Mouse (Mus musculus) midbrain, postnatal 0 days (tissue): Measurements from ENCODE around the gene Pgk2. TPM values are rescaled to one million over a fixed set of nuclear protein-coding genes. Genes with fewer than 3 reads are reported as not detected.
A peak's percentile ranks its signal among the peaks of the same experiment; 100 is the strongest.
"Not testable (repeated sequence)": the region's sequence is repeated elsewhere in the genome, so short reads cannot be mapped to it uniquely, and the experiment has no call there.

Experiments used
- ATAC-seq: fragments of 200-750 bp; cut with Nextera tagmentation; 2 replicates; pipeline ENCODE4 v1.8.0; 2017; ENCODE audit warnings: moderate number of reproducible peaks, mild to moderate bottlenecking, moderate TSS enrichment, moderate library complexity; ENCODE audit not compliant: low FRiP score
- DNase-seq: peaks from one replicate; pipeline ENCODE4 v3.0.0-alpha.2; 2015; ENCODE audit warnings: low spot score
- H3K27ac ChIP-seq: fragments of 300-500 bp; sonication (generic); 2 replicates; pipeline ENCODE4 v1.5.1; 2014; ENCODE audit warnings: low read depth, mild to moderate bottlenecking, low read length, mixed read lengths
- H3K27me3 ChIP-seq: fragments of 300-500 bp; sonication (generic); 2 replicates; pipeline ENCODE4 v1.6.1; 2014; ENCODE audit warnings: low read length, control low read depth, mixed read lengths; ENCODE audit not compliant: insufficient read depth
- H3K36me3 ChIP-seq: fragments of 300-500 bp; sonication (generic); 2 replicates; pipeline ENCODE4 v1.6.1; 2014; ENCODE audit warnings: low read length, control low read depth, mixed read lengths; ENCODE audit not compliant: insufficient read depth
- H3K4me1 ChIP-seq: fragments of 300-500 bp; sonication (generic); 2 replicates; pipeline ENCODE4 v1.6.1; 2014; ENCODE audit warnings: mild to moderate bottlenecking, control low read depth, antibody characterized with exemption, low read length, mixed read lengths; ENCODE audit not compliant: insufficient read depth
- H3K4me2 ChIP-seq: fragments of 300-500 bp; sonication (generic); 2 replicates; pipeline ENCODE4 v1.6.1; 2014; ENCODE audit warnings: low read depth, mild to moderate bottlenecking, low read length, mixed read lengths; ENCODE audit not compliant: poor library complexity, severe bottlenecking
- H3K4me3 ChIP-seq: fragments of 300-500 bp; sonication (generic); 2 replicates; pipeline ENCODE4 v1.5.1; 2014; ENCODE audit warnings: low read depth, mild to moderate bottlenecking, low read length, moderate library complexity
- H3K9ac ChIP-seq: fragments of 300-500 bp; sonication (generic); replicated peaks from 2 replicates; pipeline ENCODE4 v1.6.1; 2014; ENCODE audit warnings: mild to moderate bottlenecking, low read length, moderate library complexity, mixed read lengths; ENCODE audit not compliant: poor library complexity, severe bottlenecking
- H3K9me3 ChIP-seq: fragments of 300-500 bp; sonication (generic); 2 replicates; pipeline ENCODE4 v1.6.1; 2016; ENCODE audit warnings: low read length, control low read depth
- CTCF ChIP-seq: IDR thresholded peaks from 2 replicates; pipeline ENCODE4 v1.5.1; 2016; ENCODE audit warnings: antibody characterized with exemption, mild to moderate bottlenecking
- WGBS: fragments of 180-500 bp; shearing (Covaris S2); extraction: QIAGEN DNeasy Blood & Tissue Kit; methylation state at CpG from one replicate; pipeline ENCODE4 v1.1.7; 2014; 5-methylcytosine and 5-hydroxymethylcytosine counted together
- polyA plus RNA-seq: library from polyadenylated mRNA; unstranded; fragments of >200 nt; fragmentation: Nextera tagmentation; extraction: Ambion mirVana; gene quantifications from 2 replicates; pipeline ENCODE4 v1.2.1, GENCODE M21; 2015
- total RNA-seq: library from RNA; depleted of rRNA; stranded (reverse); fragments of >200 nt; gene quantifications from 2 replicates; pipeline ENCODE4 v1.2.3, GENCODE M21; 2014; rRNA removed

Gene Pgk2
- total RNA-seq, result not detected in 2 replicates
- polyA plus RNA-seq, result not detected in 2 replicates

DNA sequence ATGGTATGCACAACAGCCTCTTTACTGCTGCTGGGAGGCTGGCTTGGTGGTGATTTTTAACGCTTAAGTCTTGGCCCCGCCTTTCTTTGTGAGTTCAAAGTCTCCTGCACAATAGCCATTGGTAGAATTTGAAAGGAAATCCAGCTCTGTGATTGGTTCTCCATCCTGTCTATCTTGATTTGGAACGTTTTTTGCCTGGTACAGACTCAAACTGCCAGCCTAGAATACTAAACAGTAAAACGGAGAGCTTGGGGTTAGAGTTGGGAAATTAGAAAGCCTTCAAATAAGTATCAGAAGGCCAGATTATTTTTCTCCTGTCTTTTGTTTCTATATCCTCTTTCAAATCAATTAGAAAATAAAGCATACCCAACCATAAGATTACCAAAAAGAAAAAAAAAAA lies at the start of gene Pgk2:
Gene Pgk2 (minus strand): TSS at position 101 of the 400 bp plus-strand sequence.
- H3K27me3 ChIP-seq, result no peaks in the 10 kb centered on the region
- 79% methylated on average over 4 of the region's 4 CpGs for WGBS
- no peak for TF ChIP-seq CTCF

DNA sequence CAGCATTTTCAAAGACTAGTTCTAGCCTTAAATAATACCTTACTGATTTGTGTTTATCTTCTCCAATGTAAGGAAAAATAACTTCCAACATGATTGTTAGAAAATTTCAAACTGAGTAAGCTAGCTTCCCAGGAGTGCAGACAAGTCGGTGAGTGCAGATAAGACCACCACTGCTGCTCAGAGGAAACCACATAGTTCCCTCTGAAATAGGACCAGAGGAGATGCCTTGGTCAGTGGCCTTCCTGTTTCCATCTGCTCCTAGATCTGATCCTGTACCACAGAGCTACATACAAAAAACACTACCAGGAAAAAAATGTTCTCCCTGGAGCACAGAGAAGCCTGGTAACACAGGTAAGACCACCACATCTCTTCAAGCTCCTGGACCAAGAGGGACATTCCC lies 44.0 kb upstream of the Pgk2 start:
- H3K36me3 ChIP-seq, result no peaks in the 10 kb centered on the region
- no peak for TF ChIP-seq CTCF
- H3K4me3 ChIP-seq, result no peak overlapping the region
- 81% methylated on average over 1 of the region's 1 CpGs for WGBS
- no peaks in the 10 kb centered on the region for H3K27me3 ChIP-seq
- no peak overlapping the region for H3K4me2 ChIP-seq
- no peak overlapping the region for H3K27ac ChIP-seq
- ATAC-seq (no peak), DNase-seq (no peak)
- no peaks in the 10 kb centered on the region for H3K9me3 ChIP-seq
- H3K9ac ChIP-seq, result no peak overlapping the region
- H3K4me1 ChIP-seq, result no peaks in the 10 kb centered on the region

More for the DNA sequence above, at the start of gene Pgk2:
- DNase-seq (no peak), ATAC-seq (no peak)
- Histone ChIP-seq H3K27ac (no peak within 1 kb of the TSS), H3K4me1 (no peaks in the 10 kb centered on the region), H3K9me3 (no peaks in the 10 kb centered on the region), H3K4me2 (no peak within 1 kb of the TSS), H3K36me3 (no peaks in the 10 kb centered on the region), H3K9ac (no peak within 1 kb of the TSS), H3K4me3 (no peak within 1 kb of the TSS)

DNA sequence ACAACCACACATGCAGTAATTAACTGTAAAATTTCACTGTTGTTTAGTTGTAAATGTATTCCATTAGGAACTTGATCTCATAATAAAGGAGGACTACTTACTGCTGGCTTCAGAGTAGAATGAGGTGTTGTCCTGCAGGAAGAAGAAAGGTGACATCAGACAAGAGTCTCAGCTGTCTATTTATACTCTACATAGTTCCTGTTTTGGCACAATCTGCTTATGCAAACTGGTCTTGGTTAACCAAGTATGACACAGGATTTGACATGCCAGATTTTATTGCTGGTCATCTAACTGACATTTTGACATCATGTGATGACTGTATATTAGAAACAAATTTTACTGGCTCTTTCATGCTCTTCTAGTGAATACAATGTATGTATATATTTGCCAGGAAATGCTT lies 33.7 kb upstream of the Pgk2 start, which contains the start of gene Crisp3:
Gene Crisp3 (minus strand): TSS at position 154 of the 400 bp plus-strand sequence.
- Histone ChIP-seq H3K36me3 (no peaks in the 10 kb centered on the region), H3K27ac (no peak within 1 kb of the TSS), H3K27me3 (no peaks in the 10 kb centered on the region), H3K4me1 (no peaks in the 10 kb centered on the region), H3K4me3 (no peak within 1 kb of the TSS), H3K4me2 (no peak within 1 kb of the TSS), H3K9ac (no peak within 1 kb of the TSS), H3K9me3 (no peaks in the 10 kb centered on the region)
- DNase-seq (no peak), ATAC-seq (no peak)
- TF ChIP-seq CTCF, result no peak

DNA sequence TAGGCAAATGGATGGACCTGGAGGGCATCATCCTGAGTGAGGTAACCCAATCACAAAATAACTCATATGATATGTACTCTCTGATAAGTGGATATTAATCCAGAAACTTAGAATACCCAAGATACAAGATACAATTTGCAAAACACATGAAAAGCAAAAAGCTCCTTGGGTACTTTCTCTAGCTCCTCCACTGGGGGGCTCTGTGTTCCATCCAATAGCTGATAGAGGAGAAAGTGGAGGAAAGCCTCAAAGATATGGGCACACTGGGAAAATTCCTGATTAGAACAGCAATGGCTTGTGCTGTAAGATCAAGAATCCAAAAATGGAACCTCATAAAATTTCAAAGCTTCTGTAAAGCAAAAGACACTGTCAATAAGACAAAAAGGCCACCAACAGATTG lies 6.6 kb downstream of the Pgk2 start:
- not testable (repeated sequence) for H3K9ac ChIP-seq, H3K36me3 ChIP-seq, H3K27me3 ChIP-seq, H3K4me1 ChIP-seq, ATAC-seq, DNase-seq, H3K4me2 ChIP-seq, H3K9me3 ChIP-seq, H3K27ac ChIP-seq, H3K4me3 ChIP-seq

DNA sequence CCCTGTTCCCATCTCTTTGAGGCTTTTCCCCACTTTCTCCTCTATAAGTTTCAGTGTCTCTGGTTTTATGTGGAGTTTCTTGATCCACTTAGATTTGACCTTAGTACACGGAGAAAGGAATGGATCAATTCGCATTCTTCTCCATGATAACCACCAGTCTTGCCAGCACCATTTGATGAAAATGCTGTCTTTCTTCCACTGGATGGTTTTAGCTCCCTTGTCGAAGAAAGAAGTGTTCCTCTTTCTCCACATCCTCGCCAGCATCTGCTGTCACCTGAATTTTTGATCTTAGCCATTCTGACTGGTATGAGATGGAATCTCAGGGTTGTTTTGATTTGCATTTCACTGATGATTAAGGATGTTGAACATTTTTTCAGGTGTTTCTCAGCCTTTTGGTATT lies 18.2 kb downstream of the Pgk2 start:
- H3K4me2 ChIP-seq, H3K36me3 ChIP-seq, ATAC-seq, DNase-seq, H3K27ac ChIP-seq, H3K9ac ChIP-seq, H3K4me3 ChIP-seq, H3K27me3 ChIP-seq, H3K9me3 ChIP-seq, H3K4me1 ChIP-seq: not testable (repeated sequence)
- WGBS, result 90% methylated on average over 4 of the region's 4 CpGs

DNA sequence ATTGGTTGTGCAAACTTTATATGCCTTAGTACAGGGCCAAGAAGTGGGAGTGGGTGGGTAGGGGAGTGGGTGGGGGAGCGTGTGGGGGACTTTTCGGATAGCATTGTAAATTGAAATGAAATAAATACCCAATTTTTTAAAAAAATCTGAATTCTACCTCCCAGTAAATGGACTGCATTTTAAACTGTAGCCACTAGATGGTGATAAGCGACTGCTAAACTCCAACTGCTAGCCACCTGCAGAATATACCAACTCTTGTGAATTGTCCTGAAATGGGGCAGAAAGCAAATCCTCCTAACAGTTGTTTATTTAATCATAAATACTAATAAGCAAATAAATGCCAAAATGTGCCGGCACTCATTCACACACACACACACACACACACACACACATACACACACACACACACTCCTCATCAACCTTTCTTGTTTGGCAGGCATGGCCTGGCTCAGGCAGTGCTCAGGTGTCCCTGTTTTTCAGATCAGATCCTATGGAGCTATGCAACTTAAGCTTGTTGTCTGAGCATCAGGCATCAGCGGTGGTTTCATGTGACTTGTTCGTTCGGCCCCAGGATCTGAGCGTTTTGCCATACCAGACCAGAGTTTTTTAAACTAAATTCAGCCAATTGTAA lies 50.6 kb downstream of the Pgk2 start:
- not testable (repeated sequence) for H3K9me3 ChIP-seq, H3K4me1 ChIP-seq, H3K4me2 ChIP-seq, H3K9ac ChIP-seq, DNase-seq, H3K36me3 ChIP-seq, H3K27ac ChIP-seq, H3K4me3 ChIP-seq, H3K27me3 ChIP-seq
- TF ChIP-seq CTCF, result peak; percentile 44
- 45% methylated on average over 8 of the region's 8 CpGs for WGBS
- ATAC-seq, result peak; percentile 83

Other genes starting within 250 kb of the Pgk2 start
- not detected in 2 replicates for gene AC192777.2, start 113.2 kb downstream of the Pgk2 start, total RNA-seq
- not detected in 2 replicates for gene AC192777.2, start 113.2 kb downstream of the Pgk2 start, polyA plus RNA-seq
- not detected in 2 replicates for gene Crisp3, start 33.6 kb upstream of the Pgk2 start, total RNA-seq
- gene Crisp3, start 33.6 kb upstream of the Pgk2 start, polyA plus RNA-seq, result not detected in 2 replicates
- not detected in 2 replicates for gene Crisp1, start 110.6 kb upstream of the Pgk2 start, total RNA-seq
- gene Crisp1, start 110.6 kb upstream of the Pgk2 start, polyA plus RNA-seq, result 0.14 and 0.20 TPM in 2 replicates